Mouse (Mus musculus) cerebellum, postnatal 10 days (tissue): ENCODE measurements around the gene Gm49369.

Experiments
- DNase-seq, 2 experiments: peaks; one replicate each; pipeline ENCODE4 v3.0.0; 2021; ENCODE audit warnings: mixed read lengths in 2 of 2

Gene Gm49369

GRCm38 (mm10) chr7:142394261-142395190 is 12.1 kb upstream of the Gm49369 start:
- no peak for DNase-seq

DNA sequence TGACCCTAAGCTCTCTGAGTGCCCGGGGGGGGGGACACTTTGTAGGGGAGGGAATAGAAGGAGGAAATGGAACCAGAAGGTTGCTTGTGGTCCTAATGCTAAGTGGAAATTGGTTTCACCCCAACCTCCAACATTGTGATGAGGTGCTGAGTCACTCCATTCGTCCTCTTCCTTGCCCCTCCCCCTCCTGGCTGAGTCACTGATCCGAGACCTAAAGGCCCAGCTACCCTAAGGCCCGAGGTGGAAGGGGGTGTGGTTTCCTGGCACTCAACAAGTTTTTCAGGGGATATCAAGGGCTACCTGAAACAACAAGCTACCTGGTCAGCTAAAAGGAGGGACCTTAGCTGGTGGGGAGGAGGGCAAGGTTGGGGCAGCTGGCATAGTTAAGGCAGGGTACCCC is 10.7 kb upstream of the Gm49369 start:
- no peak for DNase-seq

DNA sequence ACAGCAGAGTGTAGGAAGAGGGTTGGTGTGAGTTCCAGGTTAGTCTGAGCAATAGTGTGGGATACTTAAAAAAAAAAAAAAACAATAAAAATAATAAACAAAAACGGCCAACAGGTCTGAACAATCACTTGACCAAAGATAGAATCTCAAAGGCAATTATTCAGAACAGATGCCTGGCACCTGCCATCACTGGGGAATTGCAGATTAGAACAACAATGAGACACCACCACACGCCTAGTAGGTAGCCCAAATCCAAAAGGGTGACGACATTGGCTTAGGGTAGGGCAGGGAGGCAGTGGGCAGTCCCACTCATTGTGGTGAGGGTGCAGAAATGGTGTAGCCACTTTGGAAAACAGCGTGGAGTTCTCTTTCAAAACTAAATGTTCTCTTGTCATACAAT is 9.1 kb upstream of the Gm49369 start:
- no peak for DNase-seq

DNA sequence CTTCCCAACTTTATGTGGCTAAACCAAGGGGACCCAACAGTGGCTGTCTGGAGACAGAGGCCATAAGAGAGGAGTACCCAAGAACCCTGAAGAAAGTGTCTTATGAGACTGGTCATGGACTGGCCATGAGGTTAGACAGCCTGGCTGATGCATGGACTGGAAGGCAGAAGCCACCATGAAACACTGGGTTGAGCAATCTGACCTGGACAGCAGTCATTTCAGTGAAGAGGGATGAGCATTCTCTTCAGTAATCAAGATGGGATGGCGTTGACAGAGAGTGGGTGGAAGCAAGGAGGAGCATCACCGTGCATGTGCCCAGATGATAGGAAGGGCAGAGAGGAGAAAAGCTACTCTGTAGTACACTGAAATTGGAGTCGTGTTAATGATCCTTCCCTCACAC is 8.6 kb upstream of the Gm49369 start:
- DNase-seq: no peak

DNA sequence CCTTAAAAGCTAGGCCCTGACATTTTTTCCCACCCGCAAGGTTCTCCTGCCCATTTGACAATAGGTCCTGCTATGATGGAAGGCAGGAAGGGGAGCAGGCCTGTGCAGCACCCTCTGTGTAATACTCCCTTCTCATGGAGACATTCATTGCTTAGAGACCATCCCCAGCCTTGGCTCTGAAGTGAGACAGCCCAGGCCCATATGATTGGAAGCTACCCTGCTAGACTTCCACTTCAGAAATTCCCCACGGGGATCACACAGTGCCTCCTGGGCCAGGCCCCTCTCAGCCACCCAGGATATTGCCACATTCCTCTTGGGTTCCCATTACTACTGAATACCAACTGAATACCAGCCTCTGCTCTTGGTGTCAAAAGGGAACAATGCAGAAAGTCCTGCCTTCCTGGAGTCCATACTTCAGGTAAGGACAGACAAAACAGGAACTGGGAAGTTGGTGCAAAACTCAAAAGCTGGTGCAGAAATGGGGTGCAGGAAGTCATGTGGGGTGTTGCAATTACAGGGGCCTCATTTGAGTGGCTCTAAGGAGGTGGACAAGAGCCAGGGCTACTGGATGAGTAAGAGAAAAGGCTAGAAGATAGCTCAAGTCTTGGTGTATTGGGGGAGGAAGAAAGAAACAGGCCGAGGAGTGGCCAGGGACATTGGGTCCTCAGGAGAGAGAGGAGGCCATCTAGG is 7.6 kb upstream of the Gm49369 start:
- DNase-seq: no peak

DNA sequence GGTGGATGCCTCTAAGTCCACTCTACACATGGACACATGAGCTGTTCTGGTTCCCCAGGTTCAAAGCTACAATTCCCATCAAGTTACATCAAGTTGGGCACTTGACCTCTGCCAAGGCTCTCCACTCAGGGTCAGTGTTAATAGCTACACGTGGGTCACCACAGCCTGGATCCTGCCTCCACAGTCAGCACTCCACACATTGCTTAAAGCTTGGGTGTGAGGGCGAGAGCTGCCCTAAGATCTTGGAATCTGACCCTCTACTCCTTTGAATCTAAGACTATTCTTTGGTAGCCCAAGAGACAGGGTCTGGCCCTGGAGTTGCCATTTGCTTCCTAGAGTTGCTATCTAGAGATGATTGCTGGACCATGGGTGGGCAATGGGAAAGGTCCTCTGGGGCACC is 6.3 kb upstream of the Gm49369 start:
- no peak for DNase-seq

DNA sequence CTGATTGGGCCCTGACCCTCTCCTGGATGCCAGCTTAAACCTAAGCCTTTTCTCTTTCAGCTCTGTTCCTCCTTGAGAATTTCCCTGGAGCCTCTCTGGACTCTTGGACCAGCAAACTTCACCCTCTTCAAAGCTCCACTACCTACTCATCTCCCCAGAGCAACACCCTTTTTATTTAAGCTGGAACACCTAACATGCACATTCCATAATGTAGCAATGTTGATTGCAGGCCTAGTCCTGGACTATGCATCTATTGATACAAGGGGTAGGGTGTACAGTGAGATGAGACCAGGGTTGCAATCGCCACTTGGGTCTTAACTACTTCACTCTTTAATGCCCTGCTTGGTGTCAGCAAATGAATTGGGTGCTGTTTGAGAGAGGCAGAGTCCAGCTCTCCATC is 5.7 kb upstream of the Gm49369 start:
- DNase-seq: no peak

DNA sequence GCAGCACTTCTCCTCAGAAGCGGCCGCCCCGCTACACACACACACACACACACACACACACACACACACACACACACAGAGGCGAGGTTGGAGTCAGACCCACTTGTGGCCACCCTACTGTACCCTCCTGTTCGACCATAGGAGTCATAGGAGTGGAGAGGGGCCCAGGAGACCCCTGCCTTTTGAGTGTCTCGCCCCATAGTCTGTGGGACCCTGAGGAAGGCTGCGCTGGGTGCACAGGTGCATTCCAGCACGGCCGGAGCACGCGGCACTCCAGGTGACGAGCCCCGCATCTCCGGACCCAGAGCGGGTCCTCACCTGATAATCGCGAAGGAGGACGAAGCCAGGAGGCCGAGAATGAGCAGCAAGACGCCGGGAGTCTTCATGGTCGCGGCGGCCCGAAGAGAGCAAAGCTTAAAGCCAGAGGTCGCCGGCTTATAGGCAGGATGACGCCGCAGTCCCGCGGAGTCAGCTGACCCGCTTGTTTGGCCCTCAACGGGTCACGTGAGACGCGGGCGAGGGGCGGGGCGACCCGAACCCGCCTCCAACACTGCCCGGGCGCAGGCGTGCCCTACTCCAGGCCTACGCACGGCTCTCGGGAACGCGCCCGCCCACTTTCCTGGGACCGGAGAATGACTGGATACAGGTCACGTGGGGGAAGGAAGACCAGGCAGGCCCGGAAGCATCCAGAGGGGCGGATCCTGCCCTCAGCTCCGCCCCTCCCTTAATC is 5.1 kb upstream of the Gm49369 start, which contains the start of gene Ctsd:
Gene Ctsd (minus strand): TSS at position 620 of the 730 bp plus-strand sequence.
- peak; percentile 99 for DNase-seq

- peak; percentile 22 to 27 for DNase-seq
Observed at GRCm38 (mm10) chr7:142386621-142387201, 4.2 kb upstream of the Gm49369 start.

DNA sequence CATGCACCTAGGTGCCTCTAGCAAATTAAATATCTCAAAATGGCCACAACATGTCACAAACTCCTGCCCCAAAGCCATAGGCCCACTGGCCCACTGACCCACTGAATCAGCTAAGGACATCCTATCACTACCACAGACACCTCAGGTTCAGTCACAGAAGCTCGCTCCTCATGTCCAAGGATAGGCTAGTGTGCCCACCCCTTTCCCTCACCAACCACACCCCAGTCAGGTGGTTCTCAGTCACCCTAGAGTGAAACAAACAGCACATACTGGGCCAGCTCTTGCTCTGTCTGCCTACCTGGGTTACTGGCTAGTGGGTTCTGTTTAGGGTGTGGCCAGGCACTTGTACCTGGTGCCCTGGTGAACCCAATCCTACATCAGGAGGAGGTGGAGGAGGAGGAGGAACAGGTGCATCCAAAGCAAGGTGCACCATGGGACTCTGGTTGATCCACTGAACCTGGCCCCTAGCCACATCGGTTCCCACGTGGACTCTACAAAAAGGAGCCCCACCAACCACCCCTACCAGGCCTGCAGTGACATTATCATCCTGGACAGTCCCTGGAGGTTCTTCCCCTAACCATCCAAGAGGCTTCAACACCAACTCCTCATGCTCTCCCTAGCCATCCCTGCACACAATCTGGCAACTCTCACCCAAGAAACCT is 3.4 kb upstream of the Gm49369 start:
- no peak for DNase-seq

DNA sequence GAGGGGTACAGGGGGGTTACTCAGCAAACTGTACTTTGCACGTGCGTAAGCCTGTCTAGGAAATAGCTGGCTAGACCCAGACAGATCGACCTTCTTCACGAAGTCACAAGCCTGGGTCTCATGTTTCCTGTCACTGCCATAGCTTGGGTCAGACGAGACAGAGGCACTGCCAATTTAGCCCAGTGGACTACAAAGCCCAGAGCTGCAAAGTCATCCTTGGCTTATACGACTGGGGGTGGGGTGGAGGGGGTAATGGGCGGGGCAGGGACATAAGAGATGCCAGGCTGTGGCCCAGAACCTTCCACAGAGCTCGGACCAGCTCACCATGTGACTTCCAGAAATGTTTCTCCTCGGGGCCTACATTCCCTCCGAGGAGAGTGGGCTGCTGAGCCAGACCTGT is 1.8 kb upstream of the Gm49369 start:
- no peak for DNase-seq

DNA sequence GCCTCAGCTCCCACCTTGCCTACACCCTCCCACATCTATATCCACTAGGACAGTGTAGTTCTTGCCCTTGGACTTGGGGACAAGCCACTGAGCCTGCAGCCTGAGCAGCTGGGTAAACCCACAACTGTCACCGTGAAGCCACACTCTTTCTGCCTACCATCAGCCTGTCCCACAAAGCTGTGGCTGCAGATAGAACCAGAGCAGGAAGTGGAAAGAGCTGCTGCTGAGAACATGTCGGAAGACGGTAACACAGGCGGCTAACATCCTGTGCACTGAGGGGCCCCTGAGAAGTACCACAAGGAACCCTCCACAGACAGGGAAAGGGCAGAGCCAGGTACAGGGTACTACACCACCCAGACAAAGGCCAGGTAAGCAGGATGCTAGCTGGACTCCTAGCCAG is 1.3 kb downstream of the Gm49369 start:
- no peak for DNase-seq

GRCm38 (mm10) chr7:142379186-142379585 is 3.3 kb downstream of the Gm49369 start:
- DNase-seq: no peak

DNA sequence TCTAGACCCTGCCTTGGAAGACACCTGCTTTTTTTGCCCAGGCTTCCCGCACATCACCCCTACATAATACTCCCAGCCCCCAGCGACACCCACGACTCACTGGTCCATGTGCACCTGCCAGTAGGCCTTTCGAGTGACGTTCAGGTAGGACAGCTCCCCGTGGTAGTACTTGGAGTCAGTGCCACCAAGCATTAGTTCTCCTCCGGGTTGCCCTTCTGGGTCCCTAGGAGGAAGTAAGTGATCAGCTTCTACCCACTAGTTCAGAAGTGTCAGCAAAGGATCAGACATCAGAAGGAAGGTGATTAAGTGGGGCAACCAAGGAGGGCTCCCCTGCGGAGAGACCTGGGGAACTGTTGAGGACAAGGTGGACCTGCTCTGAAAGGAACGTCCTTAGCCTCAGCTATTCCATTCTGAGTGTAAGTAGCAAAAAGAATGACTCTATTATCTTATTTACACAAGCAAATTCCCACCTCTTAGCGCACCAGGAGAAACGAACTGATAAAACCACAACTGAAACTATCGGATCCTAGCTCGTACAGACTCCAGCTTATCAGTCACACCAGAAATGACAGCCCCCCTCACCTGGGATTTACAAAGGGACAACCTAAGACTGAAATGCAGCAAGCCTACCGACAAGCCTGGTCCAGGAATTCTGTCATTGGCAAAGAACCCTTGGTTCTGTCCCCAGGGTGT is 5.1 kb downstream of the Gm49369 start:
- no peak for DNase-seq

DNA sequence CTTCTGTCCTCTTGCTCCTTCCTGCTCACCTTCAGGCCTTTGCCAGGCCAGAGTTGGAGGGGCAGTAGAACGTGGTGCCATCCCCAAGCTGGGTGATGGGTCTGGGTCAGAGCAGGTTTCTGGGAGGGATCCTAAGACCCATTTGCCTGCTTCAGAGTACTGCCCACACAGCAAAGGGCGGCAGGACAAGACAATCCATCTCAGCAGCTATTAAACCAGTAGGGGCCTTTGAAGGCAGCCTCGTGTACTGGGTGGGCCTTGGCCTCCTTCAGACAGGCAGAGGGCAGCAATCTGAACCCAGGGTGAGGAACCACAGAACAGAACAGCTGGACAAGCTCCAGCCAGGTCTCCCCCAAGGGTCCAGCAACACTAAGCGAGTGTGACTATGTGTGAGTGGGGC is 6.4 kb downstream of the Gm49369 start:
- no peak for DNase-seq

- DNase-seq: peak; percentile 80 to 84
Observed at GRCm38 (mm10) chr7:142375261-142375724, 7.2 kb downstream of the Gm49369 start.

- peak in 1 of 2 experiments; percentile 28 for DNase-seq
Observed at GRCm38 (mm10) chr7:142374413-142375015, 8.0 kb downstream of the Gm49369 start.

DNA sequence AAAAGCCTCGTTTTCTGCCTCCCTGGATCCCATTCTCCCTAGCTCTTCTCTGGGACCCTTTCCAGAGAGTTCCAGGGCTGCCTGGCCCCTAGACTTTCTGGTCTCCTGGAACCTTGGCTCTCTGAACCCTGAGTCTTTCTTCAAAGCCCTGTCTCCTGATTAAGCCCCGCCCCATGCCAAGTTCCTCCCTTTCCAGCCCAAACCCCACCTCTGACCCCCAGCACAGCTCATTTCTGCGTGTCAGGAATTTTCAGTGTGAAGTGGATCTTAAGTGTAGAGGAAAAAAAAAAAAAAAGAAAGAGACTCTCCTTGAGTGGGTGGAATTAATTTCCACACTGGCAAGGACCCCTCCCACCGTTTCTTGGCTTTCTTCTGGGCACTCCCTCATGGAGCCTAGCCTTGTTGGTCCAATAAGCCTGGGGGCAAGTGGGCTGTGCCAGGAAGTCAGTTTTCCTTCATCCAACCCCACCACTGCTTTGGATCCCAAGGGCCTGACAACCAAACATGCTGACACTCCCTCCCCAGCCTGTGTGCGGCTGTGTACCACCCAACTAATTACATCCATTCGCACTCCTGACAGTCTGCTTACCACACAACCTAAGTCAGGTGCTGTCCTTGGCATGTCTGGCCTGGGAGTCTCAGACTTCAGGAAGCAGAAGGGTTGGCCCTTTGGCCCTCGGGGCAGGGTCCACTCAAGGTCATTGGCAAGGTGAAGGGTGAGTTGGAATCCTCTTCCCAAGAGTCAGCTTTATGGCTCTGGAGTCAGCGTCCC is 8.6 kb downstream of the Gm49369 start, which contains the start of gene Ifitm10:
Gene Ifitm10 (minus strand): TSS at position 113 of the 772 bp plus-strand sequence.
- peak; percentile 36 to 40 for DNase-seq

GRCm38 (mm10) chr7:142373039-142373438 is 9.4 kb downstream of the Gm49369 start:
- DNase-seq: no peak
